Comparison of ENCODE assay signal across 8 mouse cellular contexts in the genomic region with DNA sequence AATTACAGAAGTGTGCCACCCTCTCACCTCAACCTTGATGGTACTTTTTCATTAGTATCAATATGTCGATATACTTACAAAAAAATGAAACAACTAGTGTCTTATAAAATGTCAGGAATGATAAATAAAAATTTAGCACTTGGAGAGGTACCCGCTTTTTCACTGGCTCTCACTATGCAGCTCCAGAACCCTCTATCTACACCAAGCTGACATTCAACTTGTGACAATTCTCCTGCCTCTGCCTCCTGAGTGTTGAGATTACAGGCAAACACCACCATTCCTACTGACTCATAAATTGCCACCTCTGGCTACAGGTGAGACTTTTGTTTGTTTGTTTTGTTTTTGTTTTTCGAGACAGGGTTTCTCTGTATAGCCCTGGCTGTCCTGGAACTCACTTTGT. TPM values are rescaled to one million over a fixed set of nuclear protein-coding genes. Genes with fewer than 3 reads are reported as not detected.
DNase-seq lines count a peak whose midpoint lies in the region; ATAC-seq and TF ChIP-seq lines count a peak whose summit lies in the region.

No protein-coding gene starts in this region.

- H3K9me3 ChIP-seq in heart, embryonic 13.5 days: no peaks in the 10 kb centered on the region
- no peaks in the 10 kb centered on the region for H3K9me3 ChIP-seq in ES-E14 (ENCODE audit: control insufficient read depth, insufficient read depth, low read depth, low read length)
- H3K9me3 ChIP-seq in hindbrain, embryonic 10.5 days: no peaks in the 10 kb centered on the region
- no peaks in the 10 kb centered on the region for H3K9me3 ChIP-seq in megakaryocyte, embryonic 14.5 days

- peak overlapping the region; percentile 99 for H3K4me3 ChIP-seq in heart, embryonic 13.5 days
- peak overlapping the region; percentile 62 to 66 for H3K4me3 ChIP-seq in ES-E14 (ENCODE audit: insufficient read depth in 1 of 2, low read depth in 1 of 2, low read length in 2 of 2, poor library complexity in 1 of 2, severe bottlenecking in 1 of 2)
- peak overlapping the region; percentile 95 for H3K4me3 ChIP-seq in hindbrain, embryonic 10.5 days
- peak overlapping the region; percentile 97 for H3K4me3 ChIP-seq in megakaryocyte, embryonic 14.5 days (replicated peaks)

- intact Hi-C loops in left cerebral cortex, postnatal 4 days (cut with DNase I): no loop called here

- DNase-seq in heart, adult 18-20 months: no peak
- no peak for DNase-seq in ES-E14 (ENCODE audit: low read depth, low spot score)
- no peak for DNase-seq in hindbrain, embryonic 10.5 days (ENCODE audit: low spot score)
- no peak for DNase-seq in left cerebral cortex, postnatal 4 days
- no peak for DNase-seq in c-Kit-positive CD71-positive TER-119-positive erythroid progenitor cells, embryonic 14.5 days (ENCODE audit: low spot score)
- no peak for DNase-seq in adrenal gland, adult 2 months

- peak overlapping the region; percentile 74 for H3K9ac ChIP-seq in heart, embryonic 13.5 days
- H3K9ac ChIP-seq in ES-E14 (ENCODE audit: insufficient read depth, low read depth, low read length, poor library complexity, severe bottlenecking): no peak overlapping the region; the same call in 1 of the 2 replicates

- H3K4me2 ChIP-seq in heart, embryonic 13.5 days: peak overlapping the region; percentile 78

- H3K4me1 ChIP-seq in heart, embryonic 13.5 days: peaks cover 16% of the 10 kb centered on the region
- no peaks in the 10 kb centered on the region; a peak in 1 of 4 replicates for H3K4me1 ChIP-seq in ES-E14 (ENCODE audit: control insufficient read depth in 2 of 2, insufficient read depth in 2 of 2, low read length in 2 of 2, poor library complexity in 1 of 2)
- peaks cover 11% of the 10 kb centered on the region for H3K4me1 ChIP-seq in hindbrain, embryonic 10.5 days (replicated peaks)
- peaks cover 62% of the 10 kb centered on the region for H3K4me1 ChIP-seq in megakaryocyte, embryonic 14.5 days

- 0 out of 2 replicates have a peak overlapping the region, but pooled peaks have one; percentile 36 for H3K27ac ChIP-seq in heart, embryonic 13.5 days (replicated peaks)
- no peak overlapping the region for H3K27ac ChIP-seq in ES-E14 (ENCODE audit: insufficient read depth, low read depth, low read length, poor library complexity, severe bottlenecking)
- peak overlapping the region; percentile 93 for H3K27ac ChIP-seq in hindbrain, embryonic 10.5 days

- WGBS in heart, embryonic 13.5 days: 48% methylated on average over 3 of the region's 3 CpGs
- WGBS in hindbrain, embryonic 10.5 days: 55% methylated on average over 3 of the region's 3 CpGs

- in situ Hi-C loops in ES-E14 (cut with MboI; ENCODE audit: low sequenced_read_pairs in 2 of 2, unreplicated experiment in 2 of 2): no loop called here

- H3K36me3 ChIP-seq in heart, embryonic 13.5 days: peaks cover 21% of the 10 kb centered on the region
- 0 out of 2 replicates have a peak, but pooled peaks cover 2% of the 10 kb centered on the region for H3K36me3 ChIP-seq in ES-E14 (ENCODE audit: control insufficient read depth, insufficient read depth, low read length, poor library complexity, severe bottlenecking)
- H3K36me3 ChIP-seq in hindbrain, embryonic 10.5 days: peaks cover 26% of the 10 kb centered on the region
- peaks cover 27% of the 10 kb centered on the region for H3K36me3 ChIP-seq in megakaryocyte, embryonic 14.5 days (replicated peaks; ENCODE audit: low read length)

- ATAC-seq in heart, embryonic 13.5 days (ENCODE audit: extremely low read depth, insufficient number of reproducible peaks, low FRiP score, low TSS enrichment): no peak

- no peaks in the 10 kb centered on the region for H3K27me3 ChIP-seq in heart, embryonic 13.5 days (replicated peaks)
- H3K27me3 ChIP-seq in hindbrain, embryonic 10.5 days (ENCODE audit: insufficient read depth, poor library complexity, severe bottlenecking): no peaks in the 10 kb centered on the region
- H3K27me3 ChIP-seq in megakaryocyte, embryonic 14.5 days (replicated peaks): no peaks in the 10 kb centered on the region

TF ChIP-seq in ES-E14, 5 proteins besides CTCF, POLR2A, EP300 and RAD21:
- no peak for TF ChIP-seq CHD2 (IDR thresholded peaks at IDR 0.05; ENCODE audit: low read depth, low read length)
- no peak for TF ChIP-seq ZC3H11A (IDR thresholded peaks at IDR 0.05; ENCODE audit: borderline replicate concordance, low read depth, low read length)
- no peak for TF ChIP-seq ZNF384 (IDR thresholded peaks at IDR 0.05; ENCODE audit: low read depth, low read length)
- TF ChIP-seq MAFK (IDR thresholded peaks at IDR 0.05; ENCODE audit: insufficient read depth, low read depth, low read length): no peak
- no peak for TF ChIP-seq HCFC1 (IDR thresholded peaks at IDR 0.05; ENCODE audit: borderline replicate concordance, insufficient read depth, low read length)

RNA-seq across cellular contexts. Expression of a gene that starts 11.4 kb away (rescaled TPM):
- polyA plus RNA-seq in heart, embryonic 13.5 days (2015; fragmentation: Nextera tagmentation; extraction: Ambion mirVana): 77.2 and 82.3 TPM in 2 replicates
- 100 to 1,000 TPM in 1 of 2 experiments, 10 to 100 TPM in 1; 91.2 to 103 TPM for total RNA-seq in heart, adult 18-20 months (2021)
- total RNA-seq in ES-E14 (2012; rRNA removed): 29.4 and 34.4 TPM in 2 replicates
- 50.9 and 56.0 TPM in 2 replicates for polyA plus RNA-seq in hindbrain, embryonic 10.5 days (2016; fragmentation: Nextera tagmentation; extraction: Ambion mirVana)
- polyA plus RNA-seq in megakaryocyte, embryonic 14.5 days (2012; ENCODE audit: insufficient read depth, low replicate concordance): 26.3 and 36.1 TPM in 2 replicates
- total RNA-seq in left cerebral cortex, postnatal 4 days (2021): 10 to 100 TPM; 22.7 to 25.1 TPM
- total RNA-seq in adrenal gland, adult 2 months (2021): 100 to 1,000 TPM; 224 to 279 TPM
- polyA plus RNA-seq in adrenal gland, adult 2 months (2012; rRNA removed): 28.2 and 33.4 TPM in 2 replicates

RNA-seq across cellular contexts. Expression of a gene that starts 11.5 kb away (rescaled TPM):
- 25.6 and 26.7 TPM in 2 replicates for polyA plus RNA-seq in heart, embryonic 13.5 days (2015; fragmentation: Nextera tagmentation; extraction: Ambion mirVana)
- 10 to 100 TPM; 11.7 to 15.0 TPM for total RNA-seq in heart, adult 18-20 months (2021)
- total RNA-seq in ES-E14 (2012; rRNA removed): 30.9 and 38.6 TPM in 2 replicates
- polyA plus RNA-seq in hindbrain, embryonic 10.5 days (2016; fragmentation: Nextera tagmentation; extraction: Ambion mirVana): 30.9 and 40.5 TPM in 2 replicates
- 0.63 and 3.8 TPM in 2 replicates for polyA plus RNA-seq in megakaryocyte, embryonic 14.5 days (2012; ENCODE audit: insufficient read depth, low replicate concordance)
- 10 to 100 TPM; 39.3 to 45.6 TPM for total RNA-seq in left cerebral cortex, postnatal 4 days (2021)
- 10 to 100 TPM; 21.6 to 26.7 TPM for total RNA-seq in adrenal gland, adult 2 months (2021)
- polyA plus RNA-seq in adrenal gland, adult 2 months (2012; rRNA removed): 2.7 and 3.5 TPM in 2 replicates

RNA-seq across cellular contexts. Expression of a gene that starts 51.1 kb away (rescaled TPM):
- 0.38 and 0.41 TPM in 2 replicates for polyA plus RNA-seq in heart, embryonic 13.5 days (2015; fragmentation: Nextera tagmentation; extraction: Ambion mirVana)
- 1 to 10 TPM in 1 of 2 experiments, under 1 TPM in 1; 0.15 to 1.0 TPM for total RNA-seq in heart, adult 18-20 months (2021)
- 0.04 and 0.11 TPM in 2 replicates for total RNA-seq in ES-E14 (2012; rRNA removed)
- 0.10 and 0.12 TPM in 2 replicates for polyA plus RNA-seq in hindbrain, embryonic 10.5 days (2016; fragmentation: Nextera tagmentation; extraction: Ambion mirVana)
- 0.34 and 0.40 TPM in 2 replicates for polyA plus RNA-seq in megakaryocyte, embryonic 14.5 days (2012; ENCODE audit: insufficient read depth, low replicate concordance)
- total RNA-seq in left cerebral cortex, postnatal 4 days (2021): under 1 TPM; 0.18 to 0.22 TPM
- total RNA-seq in adrenal gland, adult 2 months (2021): under 1 TPM; 0.28 to 0.35 TPM
- polyA plus RNA-seq in adrenal gland, adult 2 months (2012; rRNA removed): 0.40 TPM in 2 replicates

RNA-seq across cellular contexts. Expression of a gene that starts 55.4 kb away (rescaled TPM):
- polyA plus RNA-seq in heart, embryonic 13.5 days (2015; fragmentation: Nextera tagmentation; extraction: Ambion mirVana): 30.8 and 32.2 TPM in 2 replicates
- total RNA-seq in heart, adult 18-20 months (2021): 10 to 100 TPM; 13.1 to 13.2 TPM
- total RNA-seq in ES-E14 (2012; rRNA removed): 36.6 and 44.0 TPM in 2 replicates
- 55.0 and 63.2 TPM in 2 replicates for polyA plus RNA-seq in hindbrain, embryonic 10.5 days (2016; fragmentation: Nextera tagmentation; extraction: Ambion mirVana)
- 2.1 TPM in 1 of 2 replicates, not detected in the other for polyA plus RNA-seq in megakaryocyte, embryonic 14.5 days (2012; ENCODE audit: insufficient read depth, low replicate concordance)
- total RNA-seq in left cerebral cortex, postnatal 4 days (2021): 10 to 100 TPM; 19.2 to 20.9 TPM
- 10 to 100 TPM; 28.5 to 31.3 TPM for total RNA-seq in adrenal gland, adult 2 months (2021)
- polyA plus RNA-seq in adrenal gland, adult 2 months (2012; rRNA removed): 0.74 and 1.2 TPM in 2 replicates
